Mouse (Mus musculus) E14TG2a.4 (cell line): Measurements from ENCODE around the gene Map3k3.

ENCODE experiments used
- CTCF ChIP-seq: conservative IDR thresholded peaks from 2 replicates; pipeline ENCODE4 v1.5.1; 2014; ENCODE audit warnings: low read length
- POU5F1 ChIP-seq: IDR thresholded peaks from 2 replicates; pipeline ENCODE4 v1.6.1; 2014; ENCODE audit warnings: low read length, borderline replicate concordance

- TF ChIP-seq CTCF: no peak
- no peak for TF ChIP-seq POU5F1
Measured at GRCm38 (mm10) chr11:106084911-106085561, 623 bp downstream of the Map3k3 start.
